Comparison of ENCODE assay signal across 7 mouse cellular contexts in the genomic region with DNA sequence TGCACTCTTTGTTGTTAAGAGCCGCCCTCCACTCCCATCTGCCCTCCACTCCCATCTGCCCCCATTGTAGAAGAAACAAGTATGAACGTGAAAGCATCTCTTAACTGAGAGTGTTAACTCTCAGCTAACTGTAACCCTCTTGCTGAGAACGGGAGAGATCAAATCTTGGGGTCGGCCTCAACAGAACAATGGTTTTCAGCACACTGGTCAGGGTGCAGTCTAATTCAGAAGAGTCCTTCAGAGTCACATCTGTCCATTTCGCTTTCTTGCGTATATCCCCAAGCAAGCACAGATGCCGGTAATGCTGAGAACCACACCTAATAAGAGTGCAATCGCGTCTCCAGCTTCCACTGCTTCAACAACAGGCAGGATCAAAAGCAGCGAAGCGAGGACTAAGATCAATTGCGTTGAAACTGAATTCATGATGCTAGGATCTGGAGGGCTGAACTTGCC. TPM values are rescaled to one million over a fixed set of nuclear protein-coding genes. Genes with fewer than 3 reads are reported as not detected.
DNase-seq lines count a peak whose midpoint lies in the region; ATAC-seq and TF ChIP-seq lines count a peak whose summit lies in the region.

No protein-coding gene starts in this region.

- no peak for TF ChIP-seq POLR2A in limb, embryonic 14.5 days (IDR thresholded peaks at IDR 0.05; ENCODE audit: borderline replicate concordance, extremely low read depth, insufficient read depth, insufficient read length)

- WGBS in heart, embryonic 16.5 days, result 38% methylated on average over 12 of the region's 12 CpGs
- 33% methylated on average over 12 of the region's 12 CpGs for WGBS in limb, embryonic 14.5 days
- WGBS in neural tube, embryonic 12.5 days, result 34% methylated on average over 12 of the region's 12 CpGs

- peaks cover 9% of the 10 kb centered on the region; the same call in 1 of the 2 replicates for H3K4me1 ChIP-seq in heart, embryonic 16.5 days (ENCODE audit: control insufficient read depth, insufficient read depth, low read length)
- H3K4me1 ChIP-seq in limb, embryonic 14.5 days (ENCODE audit: control insufficient read depth, insufficient read depth, low read length), result peaks cover 5% of the 10 kb centered on the region
- no peaks in the 10 kb centered on the region for H3K4me1 ChIP-seq in neural tube, embryonic 12.5 days

- ATAC-seq in heart, embryonic 16.5 days (replicated peaks; ENCODE audit: extremely low read depth, insufficient read depth, low FRiP score), result no peak
- ATAC-seq in limb, embryonic 14.5 days (ENCODE audit: low FRiP score, low read depth), result no peak
- ATAC-seq in neural tube, embryonic 12.5 days (ENCODE audit: low FRiP score, low read depth), result no peak

- DNase-seq in spleen, postnatal 10 days (ENCODE audit: low spot score in 2 of 2), result peak; percentile 5 to 15
- DNase-seq in spleen, postnatal 36 days (ENCODE audit: low spot score in 2 of 2), result no peak
- peak; percentile 33 to 41 for DNase-seq in cerebellum, postnatal 10 days
- DNase-seq in limb, embryonic 14.5 days (ENCODE audit: low spot score), result peak; percentile 32
- DNase-seq in spleen, postnatal 4 days (ENCODE audit: low spot score in 2 of 2), result no peak

- no peak overlapping the region for H3K27ac ChIP-seq in heart, embryonic 16.5 days (ENCODE audit: low read length)
- H3K27ac ChIP-seq in limb, embryonic 14.5 days (replicated peaks; ENCODE audit: low read depth, low read length), result no peak overlapping the region
- H3K27ac ChIP-seq in neural tube, embryonic 12.5 days, result no peak overlapping the region

- peak overlapping the region; percentile 49 for H3K4me3 ChIP-seq in heart, embryonic 16.5 days (ENCODE audit: low read length)
- H3K4me3 ChIP-seq in limb, embryonic 14.5 days (replicated peaks; ENCODE audit: low read length), result peak overlapping the region; percentile 66
- peak overlapping the region; percentile 28 for H3K4me3 ChIP-seq in neural tube, embryonic 12.5 days

- no peaks in the 10 kb centered on the region for H3K27me3 ChIP-seq in heart, embryonic 16.5 days (ENCODE audit: control insufficient read depth, insufficient read depth, low read length)
- no peaks in the 10 kb centered on the region for H3K27me3 ChIP-seq in limb, embryonic 14.5 days (ENCODE audit: control insufficient read depth, insufficient read depth, low read length)
- H3K27me3 ChIP-seq in neural tube, embryonic 12.5 days (replicated peaks), result no peaks in the 10 kb centered on the region

- H3K9me3 ChIP-seq in heart, embryonic 16.5 days (replicated peaks; ENCODE audit: control insufficient read depth, low read length), result no peaks in the 10 kb centered on the region
- no peaks in the 10 kb centered on the region for H3K9me3 ChIP-seq in limb, embryonic 14.5 days (ENCODE audit: control insufficient read depth, low read length)
- no peaks in the 10 kb centered on the region for H3K9me3 ChIP-seq in neural tube, embryonic 12.5 days

- peak overlapping the region; percentile 72 for H3K4me2 ChIP-seq in heart, embryonic 16.5 days (ENCODE audit: low read depth, low read length)
- peak overlapping the region; percentile 51 for H3K4me2 ChIP-seq in limb, embryonic 14.5 days (replicated peaks; ENCODE audit: low read depth, low read length, severe bottlenecking)
- peak overlapping the region; percentile 61 for H3K4me2 ChIP-seq in neural tube, embryonic 12.5 days (replicated peaks)

- H3K9ac ChIP-seq in heart, embryonic 16.5 days (ENCODE audit: low read length), result peak overlapping the region; percentile 68
- H3K9ac ChIP-seq in limb, embryonic 14.5 days (ENCODE audit: low read depth, low read length, severe bottlenecking), result peak overlapping the region; percentile 55
- peak overlapping the region; percentile 44; the same call in 1 of the 2 replicates for H3K9ac ChIP-seq in neural tube, embryonic 12.5 days

- H3K36me3 ChIP-seq in heart, embryonic 16.5 days (ENCODE audit: control insufficient read depth, insufficient read depth), result peaks cover 8% of the 10 kb centered on the region
- peaks cover 5% of the 10 kb centered on the region; the same call in 1 of the 2 replicates for H3K36me3 ChIP-seq in limb, embryonic 14.5 days (ENCODE audit: control insufficient read depth, insufficient read depth, low read length)
- H3K36me3 ChIP-seq in neural tube, embryonic 12.5 days, result no peaks in the 10 kb centered on the region

RNA-seq across cellular contexts. Expression of a gene that starts 1.0 kb away (rescaled TPM):
- polyA plus RNA-seq in heart, embryonic 16.5 days (2015; fragmentation: Nextera tagmentation; extraction: Ambion mirVana), result 110 and 120 TPM in 2 replicates
- 71.5 and 99.4 TPM in 2 replicates for polyA plus RNA-seq in limb, embryonic 14.5 days (2012; rRNA removed)
- polyA plus RNA-seq in limb, embryonic 14.5 days (2014; fragmentation: Nextera tagmentation; extraction: Ambion mirVana), result 95.2 and 103 TPM in 2 replicates
- 84.8 and 88.7 TPM in 2 replicates for polyA plus RNA-seq in neural tube, embryonic 12.5 days (2016; fragmentation: Nextera tagmentation; extraction: Ambion mirVana)

RNA-seq across cellular contexts. Expression of a gene that starts 30.6 kb away (rescaled TPM):
- polyA plus RNA-seq in heart, embryonic 16.5 days (2015; fragmentation: Nextera tagmentation; extraction: Ambion mirVana), result 2.0 and 2.2 TPM in 2 replicates
- 3.9 and 5.0 TPM in 2 replicates for polyA plus RNA-seq in limb, embryonic 14.5 days (2012; rRNA removed)
- polyA plus RNA-seq in limb, embryonic 14.5 days (2014; fragmentation: Nextera tagmentation; extraction: Ambion mirVana), result 6.5 and 6.9 TPM in 2 replicates
- 38.0 and 41.8 TPM in 2 replicates for polyA plus RNA-seq in neural tube, embryonic 12.5 days (2016; fragmentation: Nextera tagmentation; extraction: Ambion mirVana)

Comparison
In these comparisons a context has a peak if more than half of its experiments do, and no peak if none do; other contexts are left out.
1. DNase-seq: peak in spleen, postnatal 10 days (2 of 2), cerebellum, postnatal 10 days (2 of 2) and limb, embryonic 14.5 days (single experiment); none in spleen, postnatal 36 days (0 of 2) and spleen, postnatal 4 days (0 of 2).
2. Peak in every context shown above with its lines, with median percentiles within 50 percentile points of each other: H3K4me2 ChIP-seq, H3K4me3 ChIP-seq and H3K9ac ChIP-seq.